Mouse (Mus musculus): ENCODE measurements around the gene Srsf5. TPM values are rescaled to one million over a fixed set of nuclear protein-coding genes. Genes with fewer than 3 reads are reported as not detected.
A peak's percentile ranks its signal among the peaks of the same experiment; 100 is the strongest.

Srsf5 gene
- total RNA-seq, 2 experiments from 2014 or later: 245 to 319 TPM

- DNase-seq (ENCODE audit: low spot score in 2 of 2): peak in 1 of 2 experiments; percentile 42
Observed at GRCm38 (mm10) chr12:80992540-80993122, 47.3 kb downstream of the Srsf5 start.

GRCm38 (mm10) chr12:80993773-80994172, 48.5 kb downstream of the Srsf5 start:
- no peak for DNase-seq (ENCODE audit: low spot score in 2 of 2)

- DNase-seq (ENCODE audit: low spot score in 2 of 2): no peak
Observed at GRCm38 (mm10) chr12:80995326-80995725, 50.0 kb downstream of the Srsf5 start.

GRCm38 (mm10) chr12:80997652-80998051, 52.3 kb downstream of the Srsf5 start:
- DNase-seq (ENCODE audit: low spot score in 2 of 2): no peak

GRCm38 (mm10) chr12:80998528-80999221, 53.4 kb downstream of the Srsf5 start:
- DNase-seq (ENCODE audit: low spot score in 2 of 2): no peak

Other genes with a start within 250 kb of the Srsf5 start
- not detected for gene Ccdc177, start 184.8 kb upstream of the Srsf5 start, total RNA-seq (2021)
- gene Susd6, start 155.0 kb upstream of the Srsf5 start, total RNA-seq (2021): 10 to 100 TPM; 48.2 to 56.2 TPM
- not detected for gene Slc10a1, start 23.2 kb downstream of the Srsf5 start, total RNA-seq (2021)
- 100 to 1,000 TPM; 101 to 131 TPM for gene Smoc1, start 81.3 kb downstream of the Srsf5 start, total RNA-seq (2021)

Data from adrenal gland, adult 18-20 months (tissue).